Mouse (Mus musculus) adrenal gland, postnatal 25 days (tissue): ENCODE measurements around the gene Dpp6. TPM values are rescaled to one million over a fixed set of nuclear protein-coding genes. Genes with fewer than 3 reads are reported as not detected.

Source experiments
- DNase-seq: peaks from one replicate; pipeline ENCODE4 v3.0.0; 2021; ENCODE audit warnings: mixed read lengths
- total RNA-seq: library from RNA; stranded (reverse); gene quantifications from 2 replicates; pipeline ENCODE4 v1.2.3, GENCODE M21; 2021

Dpp6 gene
- total RNA-seq, 1 experiment from 2014 or later: 8.0 TPM

DNA sequence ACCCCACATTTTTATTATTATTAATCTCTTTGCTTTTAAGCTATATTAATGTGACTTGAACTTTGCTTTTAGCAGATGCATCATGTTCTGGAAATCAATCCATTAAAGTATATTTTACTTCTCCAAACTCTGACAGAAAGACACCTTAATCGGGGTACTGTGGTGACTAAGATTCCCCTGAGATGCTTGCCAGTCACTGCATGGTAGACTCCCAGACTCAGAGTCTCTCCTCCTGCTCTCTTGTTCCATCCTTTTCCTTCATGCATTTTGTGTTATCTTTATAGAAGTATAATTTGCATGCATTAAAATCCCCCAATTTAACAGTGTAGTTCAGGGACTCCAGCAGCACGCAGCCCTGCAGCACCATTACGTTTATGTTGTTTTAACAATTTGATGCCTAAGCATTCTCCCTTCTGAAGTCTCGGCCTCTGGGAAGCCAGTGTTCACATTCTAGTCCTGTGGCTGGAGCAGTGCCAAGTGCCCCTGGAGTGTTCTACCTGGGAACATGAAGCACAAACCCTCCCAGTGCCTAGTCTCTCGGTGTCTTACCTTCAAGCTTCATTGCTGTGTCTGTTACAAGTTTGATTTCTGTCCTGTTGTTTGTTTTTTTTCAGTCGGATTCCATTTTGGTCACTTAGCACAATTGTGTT lies 153.1 kb downstream of the Dpp6 start:
- DNase-seq: no peak

DNA sequence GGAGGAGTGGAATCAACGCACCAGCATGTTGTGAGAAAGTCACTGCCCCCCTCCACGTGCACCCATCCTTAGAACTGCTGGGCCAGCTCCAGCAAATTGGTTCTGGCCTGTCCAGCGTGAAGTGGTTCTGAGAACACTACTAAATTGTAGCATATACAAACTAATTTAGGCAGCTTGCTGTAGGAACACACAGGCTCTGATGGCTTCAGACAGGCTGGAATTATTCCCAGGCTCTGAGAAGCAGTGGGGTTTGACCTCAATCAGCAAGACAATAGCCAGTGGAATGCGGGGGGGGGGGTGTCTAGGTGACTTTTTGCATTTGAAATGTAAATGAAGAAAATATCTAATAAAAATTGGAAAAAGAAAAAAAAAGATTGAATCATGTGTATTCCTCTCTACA lies 156.2 kb downstream of the Dpp6 start:
- DNase-seq: no peak

GRCm38 (mm10) chr5:26979348-26979747 lies 162.3 kb downstream of the Dpp6 start:
- no peak for DNase-seq

- DNase-seq: no peak
These were observed 162.8 kb downstream of the Dpp6 start for GRCm38 (mm10) chr5:26979755-26980154.

- DNase-seq: no peak
These were observed 168.1 kb downstream of the Dpp6 start for GRCm38 (mm10) chr5:26985114-26985513.

DNA sequence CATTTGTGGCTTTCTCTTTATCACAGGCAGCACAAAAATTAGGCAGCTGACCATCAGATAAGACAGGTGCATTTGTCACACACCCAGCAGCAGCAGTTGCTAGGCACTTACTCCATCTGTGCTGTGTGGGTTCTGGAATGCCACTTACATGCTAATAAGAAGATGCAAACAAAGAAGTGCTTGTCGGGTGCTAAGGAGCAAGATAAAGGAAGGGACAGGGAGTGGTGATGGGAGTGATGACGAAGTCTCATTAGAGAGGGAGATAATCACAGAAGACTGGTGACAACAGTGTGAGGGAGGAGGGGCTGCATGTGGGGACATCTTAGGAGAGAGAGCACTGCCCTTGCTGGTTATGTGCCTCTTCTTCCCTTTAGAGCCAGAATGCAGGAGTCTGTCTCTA lies 174.6 kb downstream of the Dpp6 start:
- no peak for DNase-seq

DNA sequence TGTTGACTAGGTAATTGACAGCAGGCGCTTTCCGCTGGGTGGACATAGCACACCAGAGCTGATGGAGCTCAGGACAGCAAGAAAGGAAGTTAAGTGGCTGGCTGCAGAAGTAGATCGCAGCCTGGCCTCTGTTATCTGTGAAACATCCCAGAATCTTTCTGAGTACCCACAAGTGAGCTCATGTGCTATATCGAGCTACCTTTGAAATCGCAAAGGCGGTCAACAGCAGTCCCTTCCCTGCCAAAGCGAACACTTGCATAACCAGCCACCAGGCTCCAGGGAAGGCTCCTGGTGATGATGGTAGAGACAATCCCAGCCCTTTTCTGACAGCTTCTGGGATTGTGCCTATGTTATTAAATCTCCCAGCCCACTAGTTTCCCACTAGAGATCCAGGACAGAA lies 186.5 kb downstream of the Dpp6 start:
- no peak for DNase-seq

DNA sequence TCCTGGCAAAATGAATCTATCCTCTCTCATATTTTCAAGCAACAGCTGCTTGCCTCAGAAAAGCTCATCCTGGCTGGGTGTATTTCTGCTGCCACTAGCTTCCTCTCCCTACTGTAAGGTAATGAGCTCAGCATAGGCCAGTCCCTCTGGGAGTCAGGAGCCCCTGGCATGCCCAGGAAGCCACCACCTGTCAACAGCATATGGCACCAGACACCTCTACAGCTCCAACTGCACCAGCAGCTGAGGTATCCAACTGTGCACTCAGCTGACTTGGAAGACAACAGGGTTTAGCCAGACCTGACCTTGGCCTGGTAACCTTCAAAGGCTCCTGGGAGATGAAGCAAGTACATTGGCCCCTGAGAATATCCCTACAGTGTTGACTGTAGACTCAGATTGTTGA lies 192.2 kb downstream of the Dpp6 start:
- DNase-seq: no peak

GRCm38 (mm10) chr5:27010582-27010981 lies 193.6 kb downstream of the Dpp6 start:
- no peak for DNase-seq

DNA sequence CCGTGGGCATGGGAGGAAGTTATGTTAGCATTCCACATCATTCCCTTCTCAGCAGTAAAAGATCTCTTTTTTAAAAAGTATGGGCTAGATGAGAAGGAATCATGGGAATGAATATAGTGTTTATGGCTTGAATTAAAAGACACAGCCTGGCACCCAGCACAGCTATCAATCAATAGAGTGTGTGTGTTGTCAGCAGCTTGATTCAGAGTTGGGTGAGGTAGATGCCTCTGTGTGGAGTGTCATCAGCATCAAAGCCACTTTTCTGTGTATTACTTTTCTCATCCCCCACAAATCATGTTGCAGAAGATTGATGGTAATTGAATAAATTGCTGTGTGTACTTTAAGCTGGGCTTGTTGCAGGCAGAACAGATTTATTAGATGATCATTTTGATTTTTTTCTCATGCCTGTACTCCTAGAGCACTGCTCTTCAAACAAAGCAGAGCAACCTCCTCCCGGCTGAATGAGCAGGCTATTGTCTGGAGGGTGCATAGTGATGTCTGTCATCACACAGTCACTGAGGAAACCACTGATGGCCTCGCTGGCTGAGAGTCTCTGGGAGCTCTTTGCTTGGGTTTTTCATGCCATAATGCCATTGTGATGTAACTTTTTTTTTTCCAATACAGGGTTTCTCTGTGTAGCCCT lies 201.4 kb downstream of the Dpp6 start:
- no peak for DNase-seq

GRCm38 (mm10) chr5:27028611-27029010 lies 211.6 kb downstream of the Dpp6 start:
- DNase-seq: no peak

- DNase-seq: peak; percentile 9
These were observed 212.8 kb downstream of the Dpp6 start for GRCm38 (mm10) chr5:27029784-27030183.

DNA sequence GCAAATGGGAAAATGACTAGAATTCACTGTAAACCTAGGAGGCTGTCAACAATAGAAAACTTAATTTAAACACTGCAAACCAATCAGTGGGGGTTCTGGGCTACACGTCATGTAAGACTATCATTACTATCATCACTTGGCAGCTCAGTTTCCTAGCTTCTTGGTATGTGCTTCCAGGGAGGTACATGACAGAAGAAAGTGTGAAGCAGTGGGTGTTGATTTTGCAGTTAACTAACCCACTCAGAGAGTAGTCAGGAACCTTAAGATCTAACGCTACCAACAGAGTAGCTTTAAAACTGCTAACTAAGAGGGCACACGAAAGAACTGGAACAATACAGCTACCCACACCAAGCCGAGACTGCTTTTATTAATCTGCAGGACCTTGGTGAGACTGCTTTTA lies 217.9 kb downstream of the Dpp6 start:
- no peak for DNase-seq

DNA sequence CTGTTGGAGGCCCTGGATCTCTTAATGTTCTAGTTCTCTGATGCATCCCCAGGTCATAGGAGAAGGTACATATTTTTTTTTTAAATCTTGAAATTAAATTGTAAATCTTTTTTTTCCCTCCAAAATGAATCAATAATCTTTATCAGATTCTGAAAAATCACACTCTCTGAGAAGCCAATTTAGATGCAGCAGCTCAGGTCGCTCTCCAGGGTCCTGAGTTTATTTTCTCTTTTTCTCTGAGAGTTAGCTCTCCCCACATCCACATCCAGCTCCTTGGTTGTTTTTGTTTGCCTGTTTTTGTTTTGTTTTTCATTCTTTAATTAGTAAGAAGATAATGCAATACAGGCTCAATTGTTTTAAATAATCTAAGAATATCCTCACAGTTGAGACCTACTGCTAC lies 218.3 kb downstream of the Dpp6 start:
- no peak for DNase-seq

DNA sequence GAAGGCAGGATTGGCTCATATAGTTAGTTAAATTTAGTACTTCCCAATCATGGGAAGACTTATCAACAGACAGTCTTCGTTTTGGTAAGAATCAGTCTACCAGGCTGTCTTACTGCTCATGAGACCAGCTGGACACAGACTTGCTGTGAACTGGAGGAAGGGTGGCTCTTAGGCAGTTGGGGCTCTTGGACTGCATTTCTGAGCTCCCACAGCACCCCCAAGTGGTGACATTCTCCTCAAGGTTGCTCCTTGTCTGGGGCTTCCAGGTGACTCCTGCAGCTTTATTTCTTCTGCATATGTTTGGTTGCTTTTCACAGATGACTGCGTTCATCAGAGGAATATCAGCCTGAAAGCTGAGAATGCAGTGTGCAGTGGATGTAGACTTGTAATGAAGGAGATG lies 218.9 kb downstream of the Dpp6 start:
- no peak for DNase-seq

DNA sequence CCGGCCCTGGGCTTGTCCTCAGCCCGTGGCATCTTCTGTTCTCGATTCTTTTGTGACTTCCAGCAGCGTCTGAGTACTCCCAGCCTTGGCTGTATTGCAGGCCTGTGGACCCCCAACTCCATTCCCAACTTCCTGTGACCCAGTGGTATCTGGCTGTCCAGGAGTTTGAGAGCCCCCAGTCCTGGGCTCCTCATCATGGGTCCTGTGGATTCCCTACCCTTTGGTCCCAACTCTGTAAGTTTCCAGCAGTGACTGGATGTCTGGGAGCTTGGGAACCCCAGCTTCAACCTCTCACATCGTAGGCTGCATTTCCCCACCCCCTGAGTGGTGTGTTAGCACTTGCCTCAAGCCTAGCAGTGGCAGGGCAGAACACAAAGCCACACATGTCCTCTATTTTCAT lies 220.8 kb downstream of the Dpp6 start:
- no peak for DNase-seq

DNA sequence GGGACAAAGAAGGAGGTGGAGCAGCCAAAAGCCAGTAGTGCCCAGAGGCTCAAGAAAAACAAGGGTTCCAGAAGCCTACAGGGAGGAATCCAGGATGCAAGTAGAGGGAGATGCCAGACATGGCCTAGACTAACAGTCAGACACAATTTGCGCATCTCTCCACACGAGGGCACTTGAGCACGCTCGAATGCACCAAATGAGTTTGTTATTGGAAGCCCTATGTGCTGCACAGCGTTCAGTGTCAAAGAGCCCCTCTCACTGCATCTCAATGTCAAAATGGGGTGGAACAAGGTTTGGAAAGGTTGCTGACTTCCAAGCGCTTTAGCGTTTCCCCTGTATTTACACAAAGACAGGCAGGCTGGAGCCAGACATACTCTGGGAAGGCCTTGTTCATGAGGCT lies 231.2 kb downstream of the Dpp6 start:
- DNase-seq: no peak

DNA sequence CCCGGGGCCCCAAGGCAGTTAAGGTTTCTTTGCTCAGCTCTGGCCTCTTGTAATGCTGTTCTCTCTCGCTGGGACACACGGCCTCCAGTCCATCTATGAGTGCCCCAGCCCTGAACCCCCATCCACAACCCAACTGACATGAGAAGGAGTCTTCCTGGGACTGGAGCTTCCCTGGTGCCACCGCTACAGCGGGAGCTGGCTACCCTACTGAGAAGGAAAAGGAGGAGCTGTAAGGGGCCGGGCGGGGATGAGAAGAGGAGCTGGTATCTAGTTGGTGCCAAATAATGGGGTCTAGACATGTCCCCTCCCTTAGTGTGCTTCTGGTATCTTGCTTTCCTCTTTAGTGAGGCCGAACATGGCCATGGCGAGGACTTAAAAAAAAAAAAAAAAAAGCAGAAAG lies 231.9 kb downstream of the Dpp6 start:
- DNase-seq: no peak

GRCm38 (mm10) chr5:27049341-27050091 lies 232.5 kb downstream of the Dpp6 start:
- DNase-seq: no peak

- DNase-seq: no peak
These were observed 234.2 kb downstream of the Dpp6 start for GRCm38 (mm10) chr5:27051250-27051649.

- DNase-seq: peak; percentile 7
These were observed 235.4 kb downstream of the Dpp6 start for GRCm38 (mm10) chr5:27052441-27052840.

- no peak for DNase-seq
These were observed 239.4 kb downstream of the Dpp6 start for GRCm38 (mm10) chr5:27056436-27056835.

GRCm38 (mm10) chr5:27060114-27060513 lies 243.1 kb downstream of the Dpp6 start:
- no peak for DNase-seq

DNA sequence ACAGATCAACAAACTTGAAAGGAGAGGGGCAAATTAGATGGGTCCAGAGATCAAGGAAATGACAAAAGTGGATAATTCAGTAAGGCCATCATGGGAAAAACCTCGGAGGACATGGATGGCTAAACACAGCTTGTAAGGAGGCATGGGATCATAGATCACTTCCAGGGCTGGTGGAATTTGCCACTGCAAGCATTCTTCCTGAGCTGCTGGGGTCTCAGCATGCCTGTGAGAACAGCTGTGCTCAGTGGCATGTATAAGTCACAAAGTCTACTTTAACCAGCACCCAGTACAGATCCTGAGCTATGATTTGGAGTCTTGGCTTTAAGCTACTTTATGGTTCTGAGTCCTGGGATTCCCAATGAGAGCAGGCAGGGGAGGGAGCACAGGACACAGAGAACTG lies 246.9 kb downstream of the Dpp6 start:
- no peak for DNase-seq
